Mouse (Mus musculus) C2C12 (cell line): ENCODE results near the gene Uvssa.

Experiments
- CEBPB ChIP-seq: IDR thresholded peaks from one replicate; pipeline ENCODE4 v1.6.1; 2011; ENCODE audit warnings: low read depth, mild to moderate bottlenecking, control low read depth, moderate library complexity
- CTCF ChIP-seq: IDR thresholded peaks from one replicate; pipeline ENCODE4 v1.5.1; 2011; ENCODE audit not compliant: control insufficient read depth, insufficient read depth, insufficient read length
- FOSL1 ChIP-seq: IDR thresholded peaks from one replicate; pipeline ENCODE4 v1.8.0; 2011; ENCODE audit warnings: mild to moderate bottlenecking, low read length; ENCODE audit not compliant: poor library complexity, insufficient read depth, severe bottlenecking
- MAX ChIP-seq: IDR thresholded peaks from one replicate; pipeline ENCODE4 v1.6.1; 2011; ENCODE audit warnings: mild to moderate bottlenecking, control low read depth
- MYOD1 ChIP-seq: IDR thresholded peaks from one replicate; pipeline ENCODE4 v1.6.1; 2011; ENCODE audit warnings: low read depth; ENCODE audit not compliant: control insufficient read depth, insufficient read length
- USF1 ChIP-seq: IDR thresholded peaks from one replicate; pipeline ENCODE4 v1.6.1; 2011; ENCODE audit warnings: low read depth, mild to moderate bottlenecking, control low read depth, moderate library complexity

DNA sequence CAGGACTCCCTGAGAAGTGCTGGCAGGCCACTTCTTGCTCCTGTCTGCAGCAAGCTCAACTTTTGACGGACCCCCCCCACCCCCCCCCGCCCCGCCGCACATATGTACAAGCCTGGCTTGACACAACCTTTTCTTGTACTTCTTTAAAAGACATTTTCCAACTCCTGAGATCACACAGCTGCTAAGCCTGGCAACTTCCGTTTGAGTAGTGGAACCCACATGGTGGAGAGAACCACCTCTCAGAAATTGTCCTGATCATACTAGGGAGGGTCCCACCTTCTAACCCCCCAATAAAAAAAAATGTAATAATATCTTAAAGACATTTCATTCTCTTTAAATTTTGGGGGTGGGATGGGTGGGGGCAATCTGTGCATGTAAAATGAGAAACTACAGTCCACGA lies 1.2 kb upstream of the Uvssa start:
- TF ChIP-seq CTCF: no peak
- TF ChIP-seq MYOD1: no peak
- no peak for TF ChIP-seq MAX
- TF ChIP-seq USF1: no peak
- TF ChIP-seq CEBPB: no peak
- TF ChIP-seq FOSL1: no peak
